Mouse (Mus musculus) forebrain, embryonic 10.5 days (tissue): Measurements from ENCODE around the gene Chd6. TPM values are rescaled to one million over a fixed set of nuclear protein-coding genes. Genes with fewer than 3 reads are reported as not detected.

Experiments
- DNase-seq: peaks from one replicate; pipeline ENCODE4 v3.0.0-alpha.2; 2017; ENCODE audit warnings: low spot score; ENCODE audit errors: extremely low spot score
- H3K27ac ChIP-seq: fragments of 300-500 bp; sonication (generic); 2 replicates; pipeline ENCODE4 v1.5.1; 2016; ENCODE audit warnings: mild to moderate bottlenecking
- H3K27me3 ChIP-seq: fragments of 300-500 bp; sonication (generic); 2 replicates; pipeline ENCODE4 v1.6.1; 2016; ENCODE audit warnings: mild to moderate bottlenecking; ENCODE audit not compliant: poor library complexity, severe bottlenecking
- H3K36me3 ChIP-seq: fragments of 300-500 bp; sonication (generic); replicated peaks from 2 replicates; pipeline ENCODE4 v1.6.1; 2016; ENCODE audit warnings: mild to moderate bottlenecking, moderate library complexity
- H3K4me1 ChIP-seq: fragments of 300-500 bp; sonication (generic); 2 replicates; pipeline ENCODE4 v1.6.1; 2016
- H3K4me3 ChIP-seq: fragments of 300-500 bp; sonication (generic); 2 replicates; pipeline ENCODE4 v1.5.1; 2016; ENCODE audit warnings: mild to moderate bottlenecking, moderate library complexity
- H3K9me3 ChIP-seq: fragments of 300-500 bp; sonication (generic); 2 replicates; pipeline ENCODE4 v1.6.1; 2016; ENCODE audit warnings: mild to moderate bottlenecking, moderate library complexity
- WGBS: fragments of 180-500 bp; shearing (Covaris S2); methylation state at CpG from one replicate; pipeline ENCODE4 v1.1.7; 2016; 5-methylcytosine and 5-hydroxymethylcytosine counted together
- polyA plus RNA-seq: library from polyadenylated mRNA; unstranded; fragments of >200 nt; fragmentation: Nextera tagmentation; extraction: Ambion mirVana; gene quantifications from 2 replicates; pipeline ENCODE4 v1.2.1, GENCODE M21; 2016

Chd6 gene
- polyA plus RNA-seq, 1 experiment from 2014 or later = 31.0 TPM

GRCm38 (mm10) chr2:160933890-160934289, 175.0 kb downstream of the Chd6 start:
- Histone ChIP-seq H3K27me3 (no peaks in the 10 kb centered on the region), H3K4me3 (no peak overlapping the region), H3K4me1 (peaks cover 9% of the 10 kb centered on the region; the same call in 1 of the 2 replicates), H3K27ac (no peak overlapping the region), H3K36me3 (no peaks in the 10 kb centered on the region), H3K9me3 (no peaks in the 10 kb centered on the region; the same call in 1 of the 2 replicates)
- no peak for DNase-seq
- WGBS = 69% methylated on average over 5 of the region's 5 CpGs

- no peak overlapping the region for H3K4me3 ChIP-seq
- no peaks in the 10 kb centered on the region for H3K27me3 ChIP-seq
- DNase-seq = no peak
- no peaks in the 10 kb centered on the region; the same call in 1 of the 2 replicates for H3K9me3 ChIP-seq
- H3K36me3 ChIP-seq = no peaks in the 10 kb centered on the region
- H3K27ac ChIP-seq = no peak overlapping the region
- H3K4me1 ChIP-seq = peaks cover 9% of the 10 kb centered on the region; the same call in 1 of the 2 replicates
- WGBS = 84% methylated on average over 3 of the region's 3 CpGs
Observed at GRCm38 (mm10) chr2:160932981-160933380, 175.9 kb downstream of the Chd6 start.

GRCm38 (mm10) chr2:160932325-160932724, 176.6 kb downstream of the Chd6 start:
- Histone ChIP-seq H3K36me3 (no peaks in the 10 kb centered on the region), H3K4me3 (no peak overlapping the region), H3K27ac (no peak overlapping the region), H3K4me1 (peaks cover 9% of the 10 kb centered on the region; the same call in 1 of the 2 replicates), H3K27me3 (no peaks in the 10 kb centered on the region), H3K9me3 (no peaks in the 10 kb centered on the region; the same call in 1 of the 2 replicates)
- DNase-seq = no peak
- 69% methylated on average over 8 of the region's 8 CpGs for WGBS

- Histone ChIP-seq H3K27ac (no peak overlapping the region), H3K36me3 (no peaks in the 10 kb centered on the region), H3K4me1 (peaks cover 9% of the 10 kb centered on the region; the same call in 1 of the 2 replicates), H3K9me3 (no peaks in the 10 kb centered on the region; the same call in 1 of the 2 replicates), H3K4me3 (no peak overlapping the region), H3K27me3 (no peaks in the 10 kb centered on the region)
- no peak for DNase-seq
- 92% methylated on average over 5 of the region's 5 CpGs for WGBS
Observed at GRCm38 (mm10) chr2:160931378-160931777, 177.5 kb downstream of the Chd6 start.

GRCm38 (mm10) chr2:160925203-160925602, 183.7 kb downstream of the Chd6 start:
- no peaks in the 10 kb centered on the region for H3K27me3 ChIP-seq
- no peak overlapping the region for H3K27ac ChIP-seq
- 88% methylated on average over 9 of the region's 9 CpGs for WGBS
- H3K36me3 ChIP-seq = no peaks in the 10 kb centered on the region
- no peaks in the 10 kb centered on the region; the same call in none of the 2 replicates for H3K4me1 ChIP-seq
- no peak for DNase-seq
- no peak overlapping the region for H3K4me3 ChIP-seq
- no peaks in the 10 kb centered on the region for H3K9me3 ChIP-seq

GRCm38 (mm10) chr2:160921285-160921684, 187.6 kb downstream of the Chd6 start:
- Histone ChIP-seq H3K36me3 (no peaks in the 10 kb centered on the region), H3K27ac (no peak overlapping the region), H3K27me3 (peaks cover 5% of the 10 kb centered on the region; the same call in 1 of the 2 replicates), H3K9me3 (no peaks in the 10 kb centered on the region), H3K4me1 (peaks cover 17% of the 10 kb centered on the region), H3K4me3 (no peak overlapping the region)
- no peak for DNase-seq
- 82% methylated on average over 7 of the region's 7 CpGs for WGBS

GRCm38 (mm10) chr2:160918930-160919215, 190.0 kb downstream of the Chd6 start:
- DNase-seq = no peak
- peak overlapping the region; percentile 70 for H3K27ac ChIP-seq
- 89% methylated on average over 2 of the region's 2 CpGs for WGBS
- no peaks in the 10 kb centered on the region for H3K36me3 ChIP-seq
- no peak overlapping the region for H3K4me3 ChIP-seq
- peaks cover 21% of the 10 kb centered on the region for H3K4me1 ChIP-seq
- H3K9me3 ChIP-seq = no peaks in the 10 kb centered on the region
- peaks cover 24% of the 10 kb centered on the region for H3K27me3 ChIP-seq

- peak overlapping the region; percentile 70 for H3K27ac ChIP-seq
- H3K36me3 ChIP-seq = no peaks in the 10 kb centered on the region
- H3K9me3 ChIP-seq = no peaks in the 10 kb centered on the region
- no peak overlapping the region for H3K4me3 ChIP-seq
- DNase-seq = no peak
- WGBS = 54% methylated on average over 8 of the region's 8 CpGs
- peaks cover 21% of the 10 kb centered on the region for H3K4me1 ChIP-seq
- H3K27me3 ChIP-seq = peaks cover 30% of the 10 kb centered on the region
Observed at GRCm38 (mm10) chr2:160918154-160918929, 190.5 kb downstream of the Chd6 start.

- peaks cover 40% of the 10 kb centered on the region for H3K27me3 ChIP-seq
- H3K9me3 ChIP-seq = no peaks in the 10 kb centered on the region
- DNase-seq = no peak
- H3K4me3 ChIP-seq = no peak overlapping the region
- H3K4me1 ChIP-seq = peaks cover 26% of the 10 kb centered on the region
- H3K36me3 ChIP-seq = no peaks in the 10 kb centered on the region
- H3K27ac ChIP-seq = 0 out of 2 replicates have a peak overlapping the region, but pooled peaks have one; percentile 9
- WGBS = 92% methylated on average over 3 of the region's 3 CpGs
Observed at GRCm38 (mm10) chr2:160917313-160917712, 191.6 kb downstream of the Chd6 start.

- 89% methylated on average over 8 of the region's 8 CpGs for WGBS
- DNase-seq = no peak
- Histone ChIP-seq H3K36me3 (no peaks in the 10 kb centered on the region), H3K27ac (no peak overlapping the region), H3K9me3 (no peaks in the 10 kb centered on the region), H3K27me3 (peaks cover 46% of the 10 kb centered on the region), H3K4me3 (no peak overlapping the region), H3K4me1 (peaks cover 32% of the 10 kb centered on the region)
Observed at GRCm38 (mm10) chr2:160916714-160917113, 192.2 kb downstream of the Chd6 start.

GRCm38 (mm10) chr2:160915821-160916610, 192.9 kb downstream of the Chd6 start:
- Histone ChIP-seq H3K4me1 (peaks cover 39% of the 10 kb centered on the region), H3K36me3 (no peaks in the 10 kb centered on the region), H3K27ac (no peak overlapping the region), H3K9me3 (no peaks in the 10 kb centered on the region), H3K27me3 (peaks cover 53% of the 10 kb centered on the region), H3K4me3 (no peak overlapping the region)
- WGBS = 88% methylated on average over 13 of the region's 13 CpGs
- DNase-seq = no peak

GRCm38 (mm10) chr2:160914656-160915055, 194.2 kb downstream of the Chd6 start:
- Histone ChIP-seq H3K27me3 (peaks cover 66% of the 10 kb centered on the region), H3K4me3 (no peak overlapping the region), H3K27ac (no peak overlapping the region), H3K9me3 (no peaks in the 10 kb centered on the region), H3K36me3 (no peaks in the 10 kb centered on the region), H3K4me1 (peaks cover 39% of the 10 kb centered on the region)
- 88% methylated on average over 9 of the region's 9 CpGs for WGBS
- DNase-seq = no peak

GRCm38 (mm10) chr2:160912231-160912671, 196.6 kb downstream of the Chd6 start, which contains the start of gene Emilin3:
Gene Emilin3, minus strand, starts transcription at chr2:160912328.
- WGBS = under 1% methylated on average over 46 of the region's 46 CpGs
- Histone ChIP-seq H3K27me3 (peaks cover 84% of the 10 kb centered on the region), H3K9me3 (no peaks in the 10 kb centered on the region), H3K4me1 (peaks cover 22% of the 10 kb centered on the region), H3K4me3 (peak within 1 kb of the TSS; percentile 65), H3K27ac (peak within 1 kb of the TSS; percentile 83), H3K36me3 (no peaks in the 10 kb centered on the region)
- peak; percentile 39 for DNase-seq
